Mouse (Mus musculus) adrenal gland, postnatal 4 days (tissue): ENCODE data around the gene Fam241b. TPM values are rescaled to one million over a fixed set of nuclear protein-coding genes. Genes with fewer than 3 reads are reported as not detected.

Experiments used
- DNase-seq, 2 experiments: peaks; one replicate each; pipeline ENCODE4 v3.0.0; 2021 to 2022; ENCODE audit warnings: low spot score in 2 of 2, mixed read lengths in 2 of 2
- total RNA-seq, 2 experiments: library from RNA; stranded (reverse); gene quantifications; 2 replicates each; pipeline ENCODE4 v1.2.3; 2021

Fam241b gene
- total RNA-seq, 2 experiments from 2014 or later = 5.2 to 6.0 TPM

DNA sequence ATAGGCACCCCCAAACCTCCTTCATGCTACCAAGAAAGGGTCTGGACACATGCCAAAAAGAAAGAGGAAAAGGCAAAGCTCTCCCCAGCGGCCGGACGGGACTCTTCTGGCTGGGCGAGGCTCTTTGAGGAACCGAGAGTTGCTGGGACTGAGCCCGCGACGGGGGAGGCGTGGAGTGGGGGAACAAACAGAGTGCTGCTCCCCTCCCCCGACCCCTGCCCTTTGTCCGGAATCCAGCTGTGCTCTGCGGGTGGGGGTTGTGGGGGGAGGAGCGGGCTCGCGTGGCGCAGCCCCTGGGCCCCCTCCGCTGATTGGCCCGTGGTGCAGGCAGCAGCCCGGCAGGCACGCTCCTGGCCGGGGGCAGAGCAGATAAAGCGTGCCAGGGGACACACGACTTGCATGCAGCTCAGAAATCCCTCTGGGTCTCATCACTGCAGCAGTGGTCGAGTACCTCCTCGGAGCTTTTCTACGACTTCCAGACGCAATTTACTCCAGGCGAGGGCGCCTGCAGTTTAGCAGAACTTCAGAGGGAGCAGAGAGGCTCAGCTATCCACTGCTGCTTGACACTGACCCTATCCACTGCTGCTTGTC is 10.9 kb downstream of the Fam241b start, which contains the start of gene Neurog3:
Gene Neurog3, plus strand, starts transcription at position 400 of the 591 bp plus-strand sequence.
- DNase-seq = no peak

GRCm38 (mm10) chr10:62128316-62128951 is 15.3 kb downstream of the Fam241b start:
- DNase-seq = no peak

GRCm38 (mm10) chr10:62127711-62128231 is 15.9 kb downstream of the Fam241b start:
- no peak for DNase-seq

DNA sequence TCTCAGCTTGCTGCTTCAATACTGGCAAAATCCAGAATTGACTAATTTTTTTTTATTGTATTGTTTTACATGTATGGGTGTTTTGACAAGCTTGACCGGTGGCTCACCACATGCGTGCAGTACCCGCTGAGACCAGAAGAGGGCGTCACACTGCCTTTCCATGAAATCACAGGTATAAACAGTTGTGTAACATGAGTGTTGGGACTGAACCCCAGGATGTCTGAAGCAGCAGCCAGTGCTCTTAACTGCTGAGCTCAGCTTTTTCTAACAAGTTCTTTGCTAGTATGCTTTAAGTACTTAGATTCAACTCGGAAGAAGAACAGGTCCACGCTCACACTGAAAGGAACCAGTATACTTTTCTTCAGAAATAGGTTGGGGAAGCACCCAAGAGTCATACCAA is 16.6 kb downstream of the Fam241b start:
- DNase-seq = no peak

DNA sequence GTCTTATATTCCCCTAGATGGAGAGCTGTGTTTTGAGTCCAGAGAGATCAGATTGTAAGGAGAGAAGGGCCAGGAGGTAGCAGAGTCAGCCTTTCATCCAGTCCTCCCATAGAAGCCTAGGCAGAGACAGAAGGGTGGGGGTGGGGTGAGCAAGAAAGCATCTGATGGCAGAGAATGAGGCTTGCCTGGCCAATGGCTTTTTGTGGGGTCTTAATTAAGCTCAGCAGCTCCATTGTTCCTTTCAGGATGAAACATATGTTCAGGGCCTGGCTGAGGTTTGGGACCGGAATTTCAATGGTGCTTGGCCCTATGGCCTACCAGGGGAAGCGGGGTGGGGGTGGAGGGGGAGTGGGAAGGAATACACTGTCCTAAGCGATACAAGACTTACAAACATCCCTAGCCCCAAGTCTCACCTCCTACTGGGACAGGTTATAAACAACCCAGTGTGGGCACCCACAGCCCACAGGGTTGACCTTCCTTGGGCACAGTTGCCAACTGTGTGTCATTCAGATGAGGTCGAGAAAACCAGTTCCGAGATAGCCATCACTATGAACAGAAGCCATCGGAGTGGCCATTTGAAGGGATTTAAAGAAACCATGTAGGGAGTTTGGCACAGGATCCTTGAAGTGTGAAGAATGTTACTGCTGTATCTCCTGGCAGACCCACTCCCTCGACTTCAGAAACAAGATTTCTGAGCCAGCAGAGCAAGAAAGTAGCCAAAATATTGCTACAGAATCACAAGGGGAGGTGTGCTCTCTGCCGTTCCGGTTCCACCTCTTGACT is 29.7 kb downstream of the Fam241b start:
- DNase-seq = no peak

DNA sequence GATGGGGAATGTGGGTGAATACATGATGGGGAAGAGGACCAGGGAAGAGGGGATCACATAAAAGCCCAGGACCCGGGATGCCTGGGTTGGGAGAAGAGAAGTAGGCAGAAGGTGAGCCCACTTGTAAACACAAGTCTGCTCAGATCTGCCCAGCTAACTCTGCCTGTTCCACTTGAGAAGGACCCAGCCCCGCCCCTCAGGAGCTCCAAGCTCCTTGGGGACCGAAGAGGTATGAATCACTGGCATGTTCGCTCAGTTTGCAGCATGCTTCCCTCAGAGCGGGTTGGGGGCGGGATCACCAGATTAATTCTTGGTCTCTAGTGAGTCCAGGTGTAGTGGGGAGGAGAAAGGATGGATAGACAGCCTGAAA is 32.5 kb downstream of the Fam241b start:
- no peak for DNase-seq

DNA sequence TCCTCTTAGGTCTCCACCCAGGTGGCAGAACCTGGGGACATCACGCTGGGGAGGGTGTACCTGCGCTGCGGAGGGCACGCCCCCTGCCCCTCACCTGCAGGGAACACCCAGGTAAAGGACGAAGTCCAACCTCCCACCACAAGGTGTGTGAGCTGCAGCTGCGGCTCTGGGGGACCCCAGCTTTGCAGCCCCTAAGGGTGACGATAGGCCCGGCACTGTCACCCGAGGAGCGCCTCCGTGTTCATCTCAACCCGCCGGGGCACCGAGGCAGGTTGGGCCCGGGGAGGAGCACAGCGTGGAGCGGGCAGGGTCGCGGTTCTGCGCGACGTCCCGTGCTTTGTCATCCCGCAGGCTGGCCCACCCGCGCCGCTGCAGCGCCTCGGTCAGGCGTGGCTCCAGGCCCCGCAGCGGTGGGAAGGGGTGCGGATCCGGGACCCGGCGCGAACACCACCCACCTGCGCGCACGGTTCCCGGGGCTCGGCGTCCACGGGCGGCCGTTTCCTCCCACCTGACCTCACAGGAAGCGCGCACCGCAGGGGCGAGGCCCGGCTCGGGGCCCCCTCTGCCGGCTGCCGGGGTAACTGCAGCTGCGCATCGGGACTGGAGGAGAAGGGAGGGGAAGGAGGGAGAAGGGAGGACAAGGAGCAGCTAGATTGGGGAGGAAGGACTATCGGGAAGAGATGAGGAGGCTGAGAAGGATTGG is 33.1 kb downstream of the Fam241b start:
- DNase-seq = peak; percentile 69 to 80

DNA sequence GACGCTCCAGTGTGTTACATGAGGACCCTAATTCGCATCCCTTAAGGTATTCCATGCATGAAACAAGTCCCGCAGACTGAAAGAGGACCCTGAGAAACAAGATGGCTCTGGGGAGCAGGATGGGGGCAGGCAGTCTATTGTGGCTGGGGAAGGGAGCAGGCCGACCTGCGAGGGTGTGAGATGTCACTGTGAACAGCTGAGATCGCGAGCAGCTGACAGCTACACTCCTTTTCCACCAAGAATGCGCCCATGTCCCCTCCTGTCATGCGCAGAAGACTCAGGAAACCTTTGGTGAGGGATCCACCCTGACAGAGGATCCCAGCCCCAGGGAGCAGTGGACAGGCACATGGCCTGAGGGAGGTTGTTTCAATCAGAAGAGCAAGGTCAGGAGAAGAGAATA is 36.7 kb downstream of the Fam241b start:
- DNase-seq = no peak

DNA sequence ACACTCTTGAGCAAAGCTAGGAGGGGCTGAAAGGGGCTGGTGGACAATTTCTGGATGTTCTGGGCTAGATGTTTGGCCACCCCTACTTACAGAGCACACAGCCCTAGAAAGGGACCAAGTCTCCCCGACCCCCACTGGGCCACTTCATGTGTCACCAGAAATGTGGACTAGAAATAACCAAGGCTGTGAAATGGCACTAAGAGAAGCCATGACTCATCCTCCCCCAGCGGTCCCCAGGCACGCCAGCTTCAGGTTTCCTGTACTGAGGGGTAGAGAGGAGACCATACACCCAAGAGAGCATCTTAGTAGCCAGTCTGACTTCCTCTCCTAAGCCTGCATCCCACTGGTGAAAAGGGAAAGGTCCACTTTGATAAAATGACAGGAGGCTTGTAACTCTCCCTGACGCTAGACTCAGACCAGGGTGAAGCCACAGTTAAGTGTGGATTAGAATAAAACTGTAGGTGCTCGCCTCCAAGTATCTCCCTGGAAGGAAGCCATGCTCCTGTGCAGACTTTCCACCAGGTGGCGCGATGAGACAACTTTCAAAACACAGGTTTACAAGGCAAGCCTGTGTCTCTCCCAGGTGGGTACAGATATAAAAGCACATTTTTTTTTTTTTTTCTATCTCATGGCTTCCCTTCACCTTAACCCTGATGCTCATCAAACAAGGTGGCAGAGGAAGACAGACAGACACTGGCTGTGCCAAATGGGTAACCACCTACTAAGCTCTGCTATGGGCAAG is 38.7 kb downstream of the Fam241b start:
- peak in 1 of 2 experiments; percentile 54 for DNase-seq

GRCm38 (mm10) chr10:62101504-62102439 is 41.9 kb downstream of the Fam241b start:
- peak in 1 of 2 experiments; percentile 64 for DNase-seq

DNA sequence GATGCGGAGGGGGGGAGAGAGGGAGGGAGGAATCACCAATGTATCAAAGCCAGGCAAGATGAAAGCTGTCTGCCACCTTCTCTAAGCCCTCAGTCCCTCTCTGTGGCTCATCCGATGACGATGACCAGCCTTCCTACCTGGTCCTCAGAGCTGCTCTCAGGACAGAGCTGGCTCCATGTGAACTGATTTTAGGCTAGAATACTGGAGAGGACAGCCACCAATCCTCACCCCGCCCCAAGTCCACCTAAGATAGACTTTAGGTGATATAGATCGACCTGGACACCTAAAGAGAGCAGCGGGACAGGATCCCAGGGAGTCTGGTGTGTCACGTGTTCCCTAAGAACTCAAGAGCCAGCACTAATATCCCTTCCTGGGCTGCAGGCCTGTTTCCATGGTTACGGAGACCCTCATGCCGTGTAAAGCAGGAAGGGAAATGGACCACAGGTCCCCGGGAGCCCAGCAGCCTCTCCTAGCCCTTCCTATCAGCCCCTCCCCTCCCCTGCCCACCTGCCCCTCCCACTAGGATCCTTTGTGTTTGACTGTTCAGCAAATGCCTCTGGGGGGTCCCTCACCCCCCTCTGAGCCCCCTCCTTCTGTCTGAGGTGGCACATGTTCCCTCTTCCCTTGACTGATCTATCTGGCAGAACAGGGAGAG is 43.8 kb downstream of the Fam241b start:
- no peak for DNase-seq

GRCm38 (mm10) chr10:62094401-62094800 is 49.3 kb downstream of the Fam241b start:
- DNase-seq = no peak

- no peak for DNase-seq
Observed at GRCm38 (mm10) chr10:62093903-62094302, 49.8 kb downstream of the Fam241b start.

DNA sequence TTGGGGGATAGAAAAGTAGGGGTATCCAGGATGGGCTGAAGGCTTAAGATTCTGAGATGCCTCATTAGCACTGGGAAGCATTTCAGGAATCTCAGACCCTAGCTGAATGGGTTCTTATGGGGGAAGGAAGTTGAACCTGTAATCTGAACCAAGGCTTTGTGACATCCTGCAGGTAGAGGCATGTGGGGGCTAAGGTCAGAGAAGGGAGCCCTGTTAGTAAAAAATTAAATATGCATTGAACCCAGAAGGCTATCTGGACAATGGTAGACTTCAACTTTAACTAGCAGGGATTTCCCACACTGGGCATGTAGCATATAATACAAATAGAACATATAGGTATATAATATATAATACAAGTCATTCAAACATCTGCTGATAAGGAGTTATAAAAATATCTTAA is 54.2 kb downstream of the Fam241b start:
- no peak for DNase-seq

DNA sequence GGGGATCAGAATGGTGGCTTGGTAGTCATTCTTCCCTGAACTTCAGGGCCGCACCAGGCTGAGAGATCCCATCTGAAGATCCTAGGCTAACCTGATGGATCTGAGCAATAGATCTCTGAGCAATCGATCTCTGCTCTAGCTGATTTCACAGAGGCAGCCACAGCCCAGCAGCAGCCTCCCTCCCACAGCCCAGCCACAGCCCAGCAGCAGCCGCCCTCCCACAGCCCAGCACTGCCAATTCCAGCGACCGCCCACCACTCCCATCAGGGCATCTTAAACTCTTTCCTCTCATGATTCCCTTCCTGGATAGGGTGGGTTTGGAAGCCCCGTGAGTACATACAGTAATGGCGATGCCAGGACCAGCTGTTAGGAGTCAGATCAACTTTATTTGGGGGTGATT is 54.6 kb downstream of the Fam241b start:
- DNase-seq = no peak

DNA sequence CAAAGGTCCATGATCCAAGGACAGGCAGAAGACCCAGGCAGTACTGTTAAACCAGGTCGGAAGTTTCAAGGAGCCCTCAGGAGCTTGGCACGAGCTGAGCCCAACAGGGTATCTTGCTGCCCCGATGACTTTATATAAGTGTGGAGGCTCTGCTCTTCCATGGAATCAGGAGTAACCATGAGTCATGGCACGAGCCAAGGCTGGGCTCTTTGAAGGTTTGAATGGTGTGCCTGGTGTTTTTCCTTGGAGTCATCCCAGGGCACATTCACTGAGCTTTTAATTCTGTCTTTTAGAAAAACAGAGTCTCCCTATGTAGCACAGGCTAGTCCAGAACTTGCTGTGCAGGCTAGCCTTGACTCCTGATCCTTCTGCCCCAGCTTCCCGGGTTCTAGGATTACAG is 55.3 kb downstream of the Fam241b start:
- no peak for DNase-seq

DNA sequence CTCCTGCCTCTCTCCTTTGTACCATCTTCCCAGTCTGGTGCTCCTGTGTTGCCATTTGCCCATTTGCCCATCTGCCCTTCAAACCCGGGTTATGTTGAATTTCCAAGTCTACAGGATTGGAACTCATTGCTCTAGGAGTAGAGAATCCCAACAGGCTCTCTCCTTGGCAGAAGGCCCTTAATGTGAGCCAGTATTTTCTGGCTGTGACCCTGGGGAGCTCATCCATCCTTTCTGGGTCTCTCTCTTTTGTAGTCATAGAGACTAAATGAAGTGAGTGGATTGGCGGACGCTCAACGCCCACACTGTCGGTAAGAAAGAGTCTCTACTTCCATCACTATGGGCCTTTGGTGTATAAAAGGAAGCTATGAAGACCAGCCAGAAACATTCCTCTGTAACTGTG is 56.9 kb downstream of the Fam241b start:
- DNase-seq = no peak

DNA sequence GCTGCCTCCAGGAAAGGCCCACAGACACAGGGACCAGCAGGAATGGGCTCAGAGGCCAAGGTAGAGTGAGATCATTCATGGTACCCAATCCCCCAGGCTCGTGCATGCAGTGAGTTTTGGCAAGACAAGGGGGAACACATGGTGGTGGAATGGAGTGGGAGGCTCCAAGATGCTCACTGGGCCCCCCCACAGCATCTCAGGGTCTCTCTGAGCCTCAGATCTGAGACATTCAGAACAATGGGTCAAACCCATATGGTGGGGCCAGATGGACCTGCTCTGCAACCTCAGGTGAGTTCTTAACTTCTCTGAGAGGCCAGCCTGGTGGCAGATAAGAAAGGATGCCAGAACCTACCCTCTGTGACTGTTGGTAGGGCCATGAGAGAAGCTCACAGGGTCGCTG is 57.7 kb downstream of the Fam241b start:
- DNase-seq = no peak
